Mouse (Mus musculus): ENCODE measurements around the gene Src.

DNA sequence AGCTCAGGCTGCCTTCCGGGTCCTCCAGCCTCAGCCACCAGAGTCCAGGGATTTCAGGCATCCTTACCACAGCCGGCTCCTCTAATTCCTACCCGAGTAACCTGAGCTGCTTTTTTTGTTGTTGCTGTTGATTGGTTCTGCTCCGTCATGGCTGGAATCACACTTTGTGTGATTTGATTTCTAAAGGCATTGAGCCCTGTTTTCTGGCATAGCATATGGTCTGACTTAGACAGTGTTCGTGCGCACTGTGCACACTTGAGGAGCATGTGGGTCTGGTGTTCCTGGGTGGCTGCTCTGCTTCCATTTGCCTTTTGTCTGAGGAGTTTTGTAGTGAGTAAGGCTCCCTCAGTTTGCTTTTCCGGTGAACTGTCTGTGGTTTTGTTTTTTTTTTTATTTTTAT, 30.1 kb downstream of the Src start:
- no peak for TF ChIP-seq ZNF384 (IDR thresholded peaks at IDR 0.05; ENCODE audit: low read depth, low read length)
- no peak for TF ChIP-seq HCFC1 (IDR thresholded peaks at IDR 0.05; ENCODE audit: borderline replicate concordance, insufficient read depth, low read length)
- TF ChIP-seq CHD2 (IDR thresholded peaks at IDR 0.05; ENCODE audit: low read depth, low read length): no peak
